Mouse (Mus musculus): ENCODE measurements around the gene Wdr66.
A peak's percentile ranks its signal among the peaks of the same experiment; 100 is the strongest.

Gene Wdr66

DNA sequence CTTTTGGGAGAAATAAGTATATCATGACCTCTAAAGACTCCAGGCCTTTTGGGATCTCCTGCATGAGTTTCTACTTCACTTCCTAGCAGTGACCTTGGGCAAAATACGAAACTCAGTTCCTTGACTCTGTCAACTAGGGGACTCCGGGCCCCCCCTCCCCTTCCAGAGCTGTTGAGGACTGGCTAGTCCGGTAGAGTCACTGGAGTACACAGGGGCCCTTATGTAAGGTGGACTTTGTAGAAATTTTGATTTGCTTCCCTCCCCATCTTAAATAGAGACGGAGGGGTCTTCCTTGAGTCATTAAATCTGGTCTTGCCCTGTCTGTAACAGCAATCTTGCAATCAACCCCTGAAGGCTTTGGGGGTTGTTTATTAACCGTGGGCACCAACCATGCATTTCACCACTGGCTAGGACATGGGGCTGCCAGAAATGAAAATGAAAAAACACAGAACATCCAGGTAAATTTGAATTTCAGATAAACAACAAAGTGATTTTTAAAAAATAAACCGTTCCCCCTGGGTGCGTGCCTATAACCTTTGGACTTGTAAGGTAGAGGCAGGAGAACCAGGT is 94.9 kb downstream of the Wdr66 start:
- no peak for ATAC-seq (ENCODE audit: insufficient number of reproducible peaks, low FRiP score, low TSS enrichment)

DNA sequence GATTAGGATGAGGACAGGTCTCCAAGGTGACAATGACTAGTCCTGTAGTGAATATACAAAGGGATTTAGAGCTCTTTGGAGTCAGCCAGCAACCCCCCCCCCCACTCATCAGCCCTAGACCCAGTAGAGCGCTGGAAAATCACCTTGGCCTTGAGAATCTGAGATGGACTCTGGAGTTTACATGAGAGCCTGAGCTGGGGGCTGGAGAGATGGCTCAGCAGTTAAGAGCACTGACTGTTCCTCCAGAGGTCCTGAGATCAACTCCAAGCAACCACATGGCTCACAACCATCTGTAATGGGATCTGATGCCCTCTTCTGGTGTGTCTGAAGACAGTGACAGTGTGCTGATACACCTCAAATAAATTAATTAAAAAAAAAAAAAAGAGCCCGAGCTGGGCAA is 96.1 kb downstream of the Wdr66 start:
- ATAC-seq (ENCODE audit: insufficient number of reproducible peaks, low FRiP score, low TSS enrichment) = no peak

DNA sequence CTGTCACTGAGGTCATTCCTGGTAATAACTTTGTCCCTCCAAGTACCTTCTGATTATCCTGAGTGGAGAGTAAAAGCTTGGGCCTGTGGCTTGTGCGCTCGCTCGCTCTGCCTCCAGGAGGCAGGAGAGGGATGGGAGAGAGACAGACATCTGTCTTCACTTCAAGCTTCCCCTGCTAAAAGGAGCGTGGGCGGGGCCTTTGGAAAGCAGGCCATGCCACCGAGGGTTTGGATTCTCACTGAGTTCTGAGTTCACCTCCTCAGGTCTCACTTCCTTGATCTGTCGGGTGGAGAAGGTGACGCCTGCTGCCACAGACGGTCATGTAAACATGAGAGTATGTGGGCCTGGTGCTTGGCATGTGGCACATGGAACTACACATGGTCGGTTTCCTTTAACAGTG is 98.5 kb downstream of the Wdr66 start:
- no peak for ATAC-seq (ENCODE audit: insufficient number of reproducible peaks, low FRiP score, low TSS enrichment)

DNA sequence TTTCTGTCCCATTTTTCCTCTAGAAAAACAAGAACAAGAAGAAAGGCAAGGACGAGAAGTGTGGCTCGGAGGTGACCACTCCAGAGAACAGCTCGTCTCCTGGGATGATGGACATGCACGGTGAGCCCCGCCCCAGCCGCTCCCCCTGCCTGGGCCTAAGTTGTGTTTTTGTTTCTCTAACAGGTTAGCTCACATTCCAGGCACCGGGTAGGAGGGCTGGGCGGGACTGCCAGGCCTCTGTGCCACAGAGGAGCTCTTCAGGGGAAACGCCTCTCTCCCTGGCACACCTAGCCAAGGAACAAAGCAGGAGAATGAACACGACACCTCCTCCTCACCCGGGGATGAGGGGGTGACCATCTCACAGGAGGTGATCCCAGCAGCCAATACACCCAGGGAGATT is 104.0 kb downstream of the Wdr66 start:
- no peak for ATAC-seq (ENCODE audit: insufficient number of reproducible peaks, low FRiP score, low TSS enrichment)

DNA sequence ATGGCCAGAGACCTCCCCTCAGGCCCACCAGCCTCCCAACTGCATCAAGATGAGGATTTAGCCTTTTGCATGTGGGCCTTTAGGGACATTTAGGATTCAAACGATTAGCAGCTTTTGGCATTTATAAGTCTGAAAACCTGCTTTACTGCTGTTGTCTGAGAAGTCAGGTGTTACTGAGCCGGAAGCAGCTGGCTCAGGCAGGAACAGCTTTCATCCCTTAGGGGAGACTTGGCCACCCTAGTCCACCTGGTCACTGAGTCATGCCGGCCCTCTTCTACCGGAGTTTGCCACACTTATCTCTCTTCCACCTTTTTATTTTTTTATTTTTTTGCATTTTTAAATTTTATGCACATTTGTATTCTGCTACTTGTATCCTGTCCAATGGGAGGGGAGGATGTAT is 105.4 kb downstream of the Wdr66 start:
- ATAC-seq (ENCODE audit: insufficient number of reproducible peaks, low FRiP score, low TSS enrichment) = no peak

DNA sequence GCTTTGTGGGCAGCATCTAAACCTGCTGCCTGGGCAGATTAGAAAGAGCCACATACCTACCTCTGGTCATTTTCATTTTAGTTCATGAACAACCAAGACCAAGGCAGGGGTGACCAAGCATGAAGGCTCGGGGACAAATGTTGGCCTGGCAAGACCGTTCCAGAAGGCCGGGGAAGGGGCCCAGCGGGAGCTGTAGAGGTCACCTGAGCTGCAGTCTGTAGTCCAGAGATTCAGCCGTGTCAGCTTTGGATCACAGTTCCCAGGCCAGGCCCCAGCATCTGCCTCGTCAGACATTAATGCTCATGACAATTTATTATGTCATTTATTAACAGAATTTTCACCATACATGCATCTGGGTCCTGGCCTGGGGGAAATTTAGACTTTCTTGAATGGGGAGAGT is 107.5 kb downstream of the Wdr66 start:
- ATAC-seq (ENCODE audit: insufficient number of reproducible peaks, low FRiP score, low TSS enrichment) = no peak

DNA sequence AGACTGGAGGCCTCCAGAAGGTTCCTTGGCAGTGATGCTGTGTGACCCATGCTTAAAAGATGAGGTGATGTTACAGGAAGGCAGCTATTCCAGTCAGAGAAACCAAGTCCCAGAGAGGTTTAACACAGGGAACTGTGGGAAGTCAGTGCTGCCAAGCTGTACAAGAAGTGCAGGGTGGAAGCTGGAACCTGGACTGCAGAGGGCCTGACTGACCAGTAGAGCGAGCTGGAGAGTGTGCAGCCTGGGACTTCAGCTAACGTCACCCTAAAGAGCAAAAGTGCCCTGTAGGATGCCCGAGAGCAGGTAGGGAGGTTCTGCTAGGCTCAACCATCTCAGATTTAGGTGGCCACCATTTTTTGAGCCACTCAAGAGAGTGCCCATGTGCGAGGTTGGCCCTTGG is 111.0 kb downstream of the Wdr66 start:
- no peak for ATAC-seq (ENCODE audit: insufficient number of reproducible peaks, low FRiP score, low TSS enrichment)

DNA sequence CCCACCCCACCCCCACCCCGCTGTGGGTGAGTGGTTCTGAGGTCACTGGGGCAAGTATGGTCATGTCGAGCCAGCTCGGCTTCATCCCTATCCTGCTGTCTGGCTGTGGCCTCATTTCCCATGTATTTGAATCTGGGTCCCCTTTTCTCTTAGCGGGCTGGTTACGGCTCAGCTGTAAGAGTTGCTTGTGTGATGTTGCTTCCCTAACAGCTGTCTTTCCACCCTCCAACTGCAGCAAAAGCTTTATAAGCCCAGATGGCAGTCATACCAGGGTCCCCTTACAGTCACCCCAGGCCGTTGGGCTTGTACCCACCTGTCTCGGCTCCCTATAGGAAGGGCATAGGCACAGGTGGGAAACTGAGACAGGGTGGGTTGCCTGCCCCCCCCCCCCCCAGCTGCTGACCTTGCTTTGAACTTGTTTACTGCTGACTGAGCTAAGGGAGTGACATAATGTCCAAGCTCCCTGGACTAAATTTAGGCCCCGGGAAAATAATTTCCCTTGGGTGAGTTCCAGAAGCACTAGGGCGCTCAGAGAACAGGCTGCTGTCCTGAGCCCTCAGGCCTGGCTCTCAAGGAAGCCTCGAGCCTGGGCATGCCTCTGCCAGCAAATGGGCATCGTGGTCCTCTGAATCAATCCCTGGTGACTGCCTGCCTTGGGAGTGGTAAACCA is 112.5 kb downstream of the Wdr66 start:
- ATAC-seq (ENCODE audit: insufficient number of reproducible peaks, low FRiP score, low TSS enrichment) = peak; percentile 64; the same call in 1 of the 2 replicates

DNA sequence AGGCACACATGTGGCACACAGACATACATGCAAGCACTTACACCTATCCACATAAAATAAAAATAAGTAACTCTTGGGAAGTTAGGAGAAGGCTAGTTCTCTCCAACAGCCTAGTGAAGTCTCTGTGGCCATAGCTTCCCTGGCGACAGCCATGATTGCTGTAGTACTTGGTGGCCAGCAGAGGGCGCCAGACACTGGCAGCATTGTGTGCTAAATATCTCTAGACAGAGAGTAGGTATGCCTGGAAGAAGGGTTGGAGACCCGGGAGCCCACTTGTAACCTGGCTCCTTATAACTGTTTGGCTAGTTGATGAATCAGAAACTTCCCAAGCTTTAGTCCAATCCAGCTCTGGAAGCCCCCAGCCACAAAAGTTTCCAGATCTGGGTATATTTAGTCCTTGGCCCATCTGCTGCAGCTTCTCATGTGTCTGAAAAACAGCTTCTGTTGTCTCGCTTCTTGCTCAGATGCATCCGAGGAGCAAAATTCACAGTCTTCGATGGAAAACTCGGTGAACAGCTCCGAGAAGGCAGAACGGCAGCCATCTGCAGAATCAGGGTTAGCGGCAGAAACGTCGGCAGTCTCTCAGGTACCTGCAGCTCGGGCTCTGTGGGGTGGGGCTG is 117.1 kb downstream of the Wdr66 start:
- no peak for ATAC-seq (ENCODE audit: insufficient number of reproducible peaks, low FRiP score, low TSS enrichment)

DNA sequence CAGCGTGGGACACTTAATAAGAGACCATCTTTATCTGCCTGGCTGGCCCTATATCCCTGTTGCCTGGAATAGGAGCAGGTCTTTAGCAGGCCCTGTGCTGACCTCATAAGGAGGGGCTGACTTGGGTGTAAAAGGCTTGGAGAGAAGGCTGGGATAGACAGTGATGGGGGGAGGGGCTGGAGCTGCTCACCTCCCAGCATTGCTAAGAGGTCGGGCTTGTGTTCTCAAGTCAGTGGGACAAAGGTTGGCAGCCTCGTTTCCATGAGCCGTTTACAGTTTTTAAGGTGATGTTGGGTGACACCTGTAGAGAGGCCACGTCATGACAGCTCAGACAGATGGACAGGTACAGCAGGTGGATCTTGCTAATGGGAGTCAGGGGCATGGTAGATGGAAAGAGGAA is 118.1 kb downstream of the Wdr66 start:
- ATAC-seq (ENCODE audit: insufficient number of reproducible peaks, low FRiP score, low TSS enrichment) = no peak

DNA sequence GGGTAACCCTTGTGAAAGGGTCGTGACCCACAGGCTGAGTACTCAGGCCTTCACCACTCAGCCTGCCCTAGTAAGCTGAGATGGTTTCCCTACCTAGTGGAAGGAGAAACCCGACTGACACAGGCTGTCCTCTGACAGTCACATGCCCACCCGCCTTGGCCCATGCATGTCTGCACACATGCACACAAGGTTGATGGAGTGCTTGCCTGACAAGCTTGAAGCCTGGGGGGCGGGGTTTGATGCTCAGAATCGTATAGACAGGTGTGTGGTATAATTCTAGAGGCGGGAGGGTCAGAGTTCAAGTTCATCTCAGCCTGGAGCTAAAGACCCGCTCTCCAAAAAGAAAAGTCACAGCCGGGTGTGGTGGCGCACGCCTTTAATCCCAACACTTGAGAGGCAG is 123.4 kb downstream of the Wdr66 start:
- no peak for ATAC-seq (ENCODE audit: insufficient number of reproducible peaks, low FRiP score, low TSS enrichment)

DNA sequence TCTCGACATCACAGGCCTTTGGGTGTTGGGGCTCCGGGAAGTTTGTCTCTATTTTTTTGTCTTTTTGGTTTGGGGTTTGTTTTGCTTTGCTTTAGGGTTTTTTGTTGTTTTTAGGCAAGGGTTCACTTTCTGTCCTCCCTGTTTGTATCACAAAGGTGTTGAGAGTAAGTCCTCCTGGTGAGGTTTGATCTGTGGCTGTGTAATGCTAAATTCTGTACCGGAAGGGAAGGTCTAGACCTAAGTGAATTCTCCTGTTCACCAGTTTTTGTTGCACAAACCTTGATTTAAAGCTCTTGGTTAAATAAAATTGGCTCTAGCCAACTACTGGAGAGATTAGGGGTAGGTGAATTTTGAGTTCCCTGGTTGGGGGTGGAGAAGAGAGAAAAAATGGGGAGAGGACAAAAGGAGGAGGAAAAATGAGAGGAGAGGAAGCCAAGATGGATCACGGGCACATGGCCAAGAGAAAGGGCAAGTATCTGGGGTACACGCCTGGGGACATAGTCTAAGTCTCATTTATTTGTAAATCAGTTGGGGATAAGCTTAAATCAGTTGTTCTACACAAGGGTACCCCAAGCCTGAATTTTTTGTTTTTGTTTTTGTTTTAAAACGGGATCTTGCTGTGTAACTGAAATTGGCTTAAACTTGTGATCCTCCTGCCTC is 124.0 kb downstream of the Wdr66 start:
- ATAC-seq (ENCODE audit: insufficient number of reproducible peaks, low FRiP score, low TSS enrichment) = no peak

DNA sequence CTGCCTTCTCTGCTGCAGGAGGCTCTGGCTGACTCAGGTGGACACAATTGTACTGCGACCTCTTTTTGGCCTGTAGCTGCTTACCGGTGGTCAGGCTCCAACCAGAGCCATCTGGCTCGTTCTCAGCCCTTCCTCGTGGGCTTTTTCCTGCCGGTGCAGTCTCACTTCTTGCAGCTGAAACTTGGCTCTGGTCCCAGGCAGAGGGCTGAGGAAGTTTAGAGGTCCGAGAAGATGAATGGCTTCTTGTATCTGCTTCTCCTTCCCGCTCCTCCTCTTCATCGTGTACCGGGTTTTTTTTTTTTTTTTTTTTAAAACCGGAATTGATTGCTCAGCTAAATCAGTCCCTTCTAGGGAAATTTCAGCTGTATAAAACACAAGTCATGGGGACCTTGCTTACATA is 124.7 kb downstream of the Wdr66 start:
- no peak; the same call in 1 of the 2 replicates for ATAC-seq (ENCODE audit: insufficient number of reproducible peaks, low FRiP score, low TSS enrichment)
